Mouse (Mus musculus) limb, embryonic 12.5 days (tissue): Measurements from ENCODE around the gene Dnajc30. TPM values are rescaled to one million over a fixed set of nuclear protein-coding genes. Genes with fewer than 3 reads are reported as not detected.

Source experiments
- ATAC-seq: fragments of 200-750 bp; cut with Nextera tagmentation; 2 replicates; pipeline ENCODE4 v1.8.0; 2017; ENCODE audit warnings: low read depth, moderate TSS enrichment; ENCODE audit not compliant: insufficient number of reproducible peaks, insufficient read depth, low FRiP score, low TSS enrichment
- H3K27ac ChIP-seq: fragments of 300-500 bp; sonication (generic); 2 replicates; pipeline ENCODE4 v1.5.1; 2016; ENCODE audit warnings: mild to moderate bottlenecking, moderate library complexity
- H3K27me3 ChIP-seq: fragments of 300-500 bp; sonication (generic); 2 replicates; pipeline ENCODE4 v1.6.1; 2016; ENCODE audit warnings: mild to moderate bottlenecking, moderate library complexity
- H3K36me3 ChIP-seq: fragments of 300-500 bp; sonication (generic); 2 replicates; pipeline ENCODE4 v1.6.1; 2016; ENCODE audit warnings: mild to moderate bottlenecking, moderate library complexity
- H3K4me1 ChIP-seq: fragments of 300-500 bp; sonication (generic); replicated peaks from 2 replicates; pipeline ENCODE4 v1.6.1; 2016
- H3K4me2 ChIP-seq: fragments of 300-500 bp; sonication (generic); 2 replicates; pipeline ENCODE4 v1.6.1; 2016; ENCODE audit warnings: mild to moderate bottlenecking, moderate library complexity
- H3K4me3 ChIP-seq: fragments of 300-500 bp; sonication (generic); replicated peaks from 2 replicates; pipeline ENCODE4 v1.5.1; 2016; ENCODE audit warnings: mild to moderate bottlenecking
- H3K9ac ChIP-seq: fragments of 300-500 bp; sonication (generic); replicated peaks from 2 replicates; pipeline ENCODE4 v1.6.1; 2016; ENCODE audit warnings: mild to moderate bottlenecking, moderate library complexity
- H3K9me3 ChIP-seq: fragments of 300-500 bp; sonication (generic); 2 replicates; pipeline ENCODE4 v1.6.1; 2016; ENCODE audit warnings: mild to moderate bottlenecking, moderate library complexity
- WGBS: fragments of 180-500 bp; shearing (Covaris S2); methylation state at CpG from one replicate; pipeline ENCODE4 v1.1.7; 2016; 5-methylcytosine and 5-hydroxymethylcytosine counted together
- polyA plus RNA-seq: library from polyadenylated mRNA; unstranded; fragments of >200 nt; fragmentation: Nextera tagmentation; extraction: Ambion mirVana; gene quantifications from 2 replicates; pipeline ENCODE4 v1.2.1, GENCODE M21; 2016

Dnajc30 gene
- polyA plus RNA-seq, 1 experiment from 2014 or later, result 31.3 TPM

GRCm38 (mm10) chr5:135078482-135078810 is 14.4 kb downstream of the Dnajc30 start:
- peak overlapping the region; percentile 90 for H3K4me3 ChIP-seq
- H3K27me3 ChIP-seq, result 0 out of 2 replicates have a peak, but pooled peaks cover 3% of the 10 kb centered on the region
- H3K36me3 ChIP-seq, result peaks cover 28% of the 10 kb centered on the region
- H3K4me2 ChIP-seq, result peak overlapping the region; percentile 58
- no peaks in the 10 kb centered on the region for H3K9me3 ChIP-seq
- WGBS, result under 1% methylated on average over 11 of the region's 11 CpGs
- H3K9ac ChIP-seq, result peak overlapping the region; percentile 99; the same call in 1 of the 2 replicates
- no peak overlapping the region for H3K27ac ChIP-seq
- peaks cover 21% of the 10 kb centered on the region for H3K4me1 ChIP-seq
- peak; percentile 35; the same call in 1 of the 2 replicates for ATAC-seq

- 86% methylated on average over 2 of the region's 2 CpGs for WGBS
These were observed 15.6 kb downstream of the Dnajc30 start for GRCm38 (mm10) chr5:135079578-135079977.

GRCm38 (mm10) chr5:135080539-135080938 is 16.5 kb downstream of the Dnajc30 start:
- Histone ChIP-seq H3K9me3 (no peaks in the 10 kb centered on the region), H3K4me2 (no peak overlapping the region), H3K4me3 (no peak overlapping the region), H3K9ac (no peak overlapping the region), H3K27ac (no peak overlapping the region), H3K27me3 (0 out of 2 replicates have a peak, but pooled peaks cover 3% of the 10 kb centered on the region), H3K36me3 (peaks cover 10% of the 10 kb centered on the region), H3K4me1 (peaks cover 13% of the 10 kb centered on the region)
- whole genome bisulfite sequencing, result 88% methylated on average over 5 of the region's 5 CpGs
- ATAC-seq, result no peak

More at GRCm38 (mm10) chr5:135079578-135079977, 15.6 kb downstream of the Dnajc30 start:
- no peak for ATAC-seq
- 0 out of 2 replicates have a peak, but pooled peaks cover 3% of the 10 kb centered on the region for H3K27me3 ChIP-seq
- no peak overlapping the region for H3K4me2 ChIP-seq
- no peak overlapping the region for H3K9ac ChIP-seq
- H3K4me3 ChIP-seq, result no peak overlapping the region
- H3K9me3 ChIP-seq, result no peaks in the 10 kb centered on the region
- H3K27ac ChIP-seq, result no peak overlapping the region
- H3K4me1 ChIP-seq, result peaks cover 13% of the 10 kb centered on the region
- peaks cover 18% of the 10 kb centered on the region for H3K36me3 ChIP-seq

GRCm38 (mm10) chr5:135086871-135087270 is 22.9 kb downstream of the Dnajc30 start:
- H3K36me3 ChIP-seq, result no peaks in the 10 kb centered on the region
- H3K27me3 ChIP-seq, result peaks cover 38% of the 10 kb centered on the region
- no peak overlapping the region for H3K9ac ChIP-seq
- peak overlapping the region; percentile 35; the same call in 1 of the 2 replicates for H3K27ac ChIP-seq
- no peak overlapping the region for H3K4me2 ChIP-seq
- no peaks in the 10 kb centered on the region for H3K9me3 ChIP-seq
- 9% methylated on average over 4 of the region's 4 CpGs for WGBS
- ATAC-seq, result no peak
- no peak overlapping the region for H3K4me3 ChIP-seq
- peaks cover 10% of the 10 kb centered on the region for H3K4me1 ChIP-seq

- Histone ChIP-seq H3K27me3 (peaks cover 54% of the 10 kb centered on the region), H3K4me2 (peak within 1 kb of the TSS; percentile 53)
- ATAC-seq, result no peak
These were observed 25.7 kb downstream of the Dnajc30 start, which contains the start of gene Mlxipl for GRCm38 (mm10) chr5:135089653-135090052. Gene Mlxipl (plus strand): TSS chr5:135089890.

GRCm38 (mm10) chr5:135100981-135101380 is 37.0 kb downstream of the Dnajc30 start:
- Histone ChIP-seq H3K4me2 (no peak overlapping the region), H3K9me3 (no peaks in the 10 kb centered on the region), H3K4me3 (no peak overlapping the region), H3K4me1 (no peaks in the 10 kb centered on the region), H3K27me3 (peaks cover 14% of the 10 kb centered on the region), H3K9ac (no peak overlapping the region), H3K36me3 (no peaks in the 10 kb centered on the region), H3K27ac (no peak overlapping the region)
- 62% methylated on average over 1 of the region's 1 CpGs for WGBS
- no peak for ATAC-seq

More at GRCm38 (mm10) chr5:135089653-135090052, 25.7 kb downstream of the Dnajc30 start, which contains the start of gene Mlxipl:
- no peak within 1 kb of the TSS for H3K27ac ChIP-seq
- 2% methylated on average over 39 of the region's 39 CpGs for WGBS
- peak within 1 kb of the TSS; percentile 42; the same call in 1 of the 2 replicates for H3K9ac ChIP-seq
- H3K9me3 ChIP-seq, result no peaks in the 10 kb centered on the region
- H3K36me3 ChIP-seq, result no peaks in the 10 kb centered on the region
- peak within 1 kb of the TSS; percentile 35 for H3K4me3 ChIP-seq
- H3K4me1 ChIP-seq, result peaks cover 10% of the 10 kb centered on the region

- 69% methylated on average over 11 of the region's 11 CpGs for WGBS
- H3K9me3 ChIP-seq, result no peaks in the 10 kb centered on the region
These were observed 40.1 kb downstream of the Dnajc30 start for GRCm38 (mm10) chr5:135103999-135104660.

GRCm38 (mm10) chr5:135106758-135107256 is 42.8 kb downstream of the Dnajc30 start:
- H3K9me3 ChIP-seq, result no peaks in the 10 kb centered on the region
- H3K9ac ChIP-seq, result peak overlapping the region; percentile 52
- peaks cover 54% of the 10 kb centered on the region for H3K27me3 ChIP-seq
- ATAC-seq, result peak; percentile 75
- WGBS, result under 1% methylated on average over 48 of the region's 48 CpGs
- H3K4me2 ChIP-seq, result peak overlapping the region; percentile 92
- no peaks in the 10 kb centered on the region for H3K36me3 ChIP-seq
- H3K4me1 ChIP-seq, result peaks cover 8% of the 10 kb centered on the region
- H3K4me3 ChIP-seq, result peak overlapping the region; percentile 56
- no peak overlapping the region for H3K27ac ChIP-seq

More at GRCm38 (mm10) chr5:135103999-135104660, 40.1 kb downstream of the Dnajc30 start:
- no peaks in the 10 kb centered on the region for H3K36me3 ChIP-seq
- no peak for ATAC-seq
- peaks cover 8% of the 10 kb centered on the region for H3K4me1 ChIP-seq
- no peak overlapping the region for H3K27ac ChIP-seq
- H3K4me3 ChIP-seq, result no peak overlapping the region
- H3K9ac ChIP-seq, result no peak overlapping the region
- peaks cover 41% of the 10 kb centered on the region for H3K27me3 ChIP-seq
- no peak overlapping the region for H3K4me2 ChIP-seq

- Histone ChIP-seq H3K27me3 (peaks cover 54% of the 10 kb centered on the region), H3K4me3 (peak overlapping the region; percentile 56), H3K4me2 (peak overlapping the region; percentile 92), H3K4me1 (peaks cover 8% of the 10 kb centered on the region), H3K36me3 (no peaks in the 10 kb centered on the region), H3K27ac (no peak overlapping the region), H3K9me3 (no peaks in the 10 kb centered on the region), H3K9ac (no peak overlapping the region)
- 0 out of 2 replicates have a peak, but pooled peaks have one; percentile 17 for ATAC-seq
- 9% methylated on average over 40 of the region's 40 CpGs for WGBS
These were observed 43.8 kb downstream of the Dnajc30 start for GRCm38 (mm10) chr5:135107521-135108501.

GRCm38 (mm10) chr5:135109017-135109416 is 45.0 kb downstream of the Dnajc30 start:
- Histone ChIP-seq H3K27me3 (peaks cover 52% of the 10 kb centered on the region), H3K4me3 (no peak overlapping the region), H3K9me3 (no peaks in the 10 kb centered on the region), H3K4me2 (no peak overlapping the region), H3K36me3 (no peaks in the 10 kb centered on the region), H3K27ac (no peak overlapping the region), H3K9ac (no peak overlapping the region), H3K4me1 (peaks cover 8% of the 10 kb centered on the region)
- WGBS, result 48% methylated on average over 6 of the region's 6 CpGs
- no peak for ATAC-seq

- Histone ChIP-seq H3K4me1 (peaks cover 8% of the 10 kb centered on the region), H3K27me3 (peaks cover 49% of the 10 kb centered on the region), H3K4me3 (no peak overlapping the region), H3K4me2 (no peak overlapping the region), H3K9me3 (no peaks in the 10 kb centered on the region), H3K27ac (no peak overlapping the region), H3K9ac (no peak overlapping the region), H3K36me3 (no peaks in the 10 kb centered on the region)
- no peak for ATAC-seq
- 90% methylated on average over 3 of the region's 3 CpGs for WGBS
These were observed 45.4 kb downstream of the Dnajc30 start for GRCm38 (mm10) chr5:135109426-135109825.
